Mouse (Mus musculus) CH12.LX (cell line): ENCODE data around the gene Aup1.

Experiments used
- CTCF ChIP-seq, 2 experiments: IDR thresholded peaks in 1 of 2; conservative IDR thresholded peaks in 1 of 2; 2 replicates each; pipeline ENCODE4 v1.5.1; 2011 to 2012; ENCODE audit warnings: low read depth in 2 of 2, low read length in 2 of 2, improper control_type of control experiment in 1 of 2, inconsistent platforms in 1 of 2, mild to moderate bottlenecking in 1 of 2, moderate library complexity in 1 of 2
- E2F4 ChIP-seq: IDR thresholded peaks from 2 replicates; pipeline ENCODE4 v1.6.1; 2011; ENCODE audit warnings: low read depth, low read length, improper control_type of control experiment; ENCODE audit not compliant: insufficient replicate concordance
- JUND ChIP-seq: conservative IDR thresholded peaks from 2 replicates; pipeline ENCODE4 v1.6.1; 2011; ENCODE audit warnings: low read depth, low read length, improper control_type of control experiment
- MAFK ChIP-seq: IDR thresholded peaks from 2 replicates; pipeline ENCODE4 v1.6.1; 2011; ENCODE audit warnings: low read length, improper control_type of control experiment; ENCODE audit not compliant: insufficient replicate concordance
- POLR2A ChIP-seq: IDR thresholded peaks from 2 replicates; pipeline ENCODE4 v1.6.1; 2011; ENCODE audit warnings: low read depth, mild to moderate bottlenecking, improper control_type of control experiment, low read length
- USF2 ChIP-seq: conservative IDR thresholded peaks from 2 replicates; pipeline ENCODE4 v1.6.1; 2011; ENCODE audit warnings: low read depth, low read length, improper control_type of control experiment
- ZC3H11A ChIP-seq: IDR thresholded peaks from 2 replicates; pipeline ENCODE4 v1.6.1; 2012; ENCODE audit warnings: low read depth, mild to moderate bottlenecking, inconsistent platforms, low read length, improper control_type of control experiment

GRCm38 (mm10) chr6:83025221-83025620 lies 29.1 kb upstream of the Aup1 start:
- TF ChIP-seq CTCF (conservative IDR thresholded peaks at IDR 0.05 in 1 of 2, IDR thresholded peaks at IDR 0.05 in 1 of 2; ENCODE audit: low read depth in 2 of 2, low read length in 2 of 2) (no peak), POLR2A (no peak), MAFK (no peak), E2F4 (no peak), JUND (no peak), USF2 (no peak), ZC3H11A (no peak)
